Mouse (Mus musculus): ENCODE results near the gene Olfr1122. TPM values are rescaled to one million over a fixed set of nuclear protein-coding genes. Genes with fewer than 3 reads are reported as not detected.
"Not testable (repeated sequence)": the region's sequence is repeated elsewhere in the genome, so short reads cannot be mapped to it uniquely, and the experiment has no call there.

The Olfr1122 gene
- under 1 TPM in 1 of 2 experiments, not detected in 1; 0.11 TPM for total RNA-seq (2021)
- long read RNA-seq, experiment 1, result 0 reads
- long read RNA-seq, experiment 2, result 0 reads

DNA sequence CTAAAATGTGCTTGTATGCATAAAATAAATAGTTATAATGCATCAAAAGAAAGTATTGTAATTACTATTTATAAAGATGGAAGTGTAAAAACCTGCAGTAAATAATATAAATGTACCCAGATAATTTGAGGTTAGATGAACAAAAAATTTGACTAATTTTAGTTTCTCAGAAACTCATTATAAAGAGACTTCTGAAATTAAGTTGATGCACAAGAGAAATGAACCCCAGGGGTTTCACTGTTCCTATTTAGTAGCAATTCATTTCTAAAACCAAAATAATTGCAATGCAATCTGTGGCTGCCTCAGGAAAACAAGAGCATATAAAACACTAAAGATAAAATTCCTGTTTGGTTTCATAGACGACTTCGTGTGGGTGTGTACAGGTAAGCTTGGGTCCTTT, at the start of gene Olfr1122:
Gene Olfr1122, plus strand, starts transcription at position 301 of the 400 bp plus-strand sequence.
- intact Hi-C loops (cut with DNase I), result no loop called here
- no peak for TF ChIP-seq CTCF (IDR thresholded peaks at IDR 0.05)
- DNase-seq (ENCODE audit: extremely low spot score in 1 of 2, low spot score in 2 of 2), result no peak
- H3K27ac ChIP-seq, result no peak within 1 kb of the TSS
- no peak within 1 kb of the TSS for H3K4me3 ChIP-seq

DNA sequence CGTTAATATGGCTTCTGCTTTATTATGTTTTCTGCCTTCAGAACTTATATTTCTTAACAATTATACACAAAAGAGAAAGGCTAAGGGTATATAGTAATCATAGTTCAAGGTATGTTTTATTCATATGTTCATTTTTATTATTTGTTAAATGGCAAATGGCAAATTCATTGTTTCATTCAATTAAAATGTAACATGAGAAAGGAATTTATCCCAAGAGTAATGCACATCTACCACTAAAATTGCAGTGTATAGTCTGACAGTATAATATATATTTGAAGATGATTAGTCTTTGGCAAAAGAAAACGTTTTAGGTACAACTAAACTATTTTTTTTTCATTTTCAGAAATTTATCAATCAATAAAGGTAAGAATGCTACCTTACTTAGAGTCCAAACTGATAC, 31.1 kb upstream of the Olfr1122 start, which contains the start of gene Olfr1120:
Gene Olfr1120, plus strand, starts transcription at position 301 of the 400 bp plus-strand sequence.
- H3K4me3 ChIP-seq, result no peak within 1 kb of the TSS
- intact Hi-C loops (cut with DNase I), result no loop called here
- TF ChIP-seq CTCF (IDR thresholded peaks at IDR 0.05), result no peak
- no peak for DNase-seq (ENCODE audit: extremely low spot score in 1 of 2, low spot score in 2 of 2)
- H3K27ac ChIP-seq, result no peak within 1 kb of the TSS

DNA sequence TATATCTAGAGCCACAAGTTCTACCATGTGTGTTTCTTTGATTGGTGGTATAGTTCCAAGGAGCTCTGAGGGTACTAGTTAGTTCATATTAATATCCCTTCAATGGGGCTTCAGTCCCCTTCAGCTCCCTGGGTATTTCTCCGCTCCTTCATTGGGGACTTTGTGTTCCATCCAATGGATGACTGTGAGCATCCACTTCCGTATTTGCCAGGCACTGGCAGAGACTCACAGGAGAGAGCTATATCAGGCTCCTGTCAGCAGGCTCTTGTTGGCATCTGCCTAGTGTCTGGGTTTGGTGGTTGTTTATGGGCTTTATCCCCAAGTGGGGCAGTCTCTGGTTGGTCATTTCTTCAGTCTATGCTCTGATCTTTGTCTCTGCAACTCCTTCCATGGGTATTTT, 25.5 kb upstream of the Olfr1122 start:
- H3K27ac ChIP-seq; intact Hi-C loops (cut with DNase I); H3K4me3 ChIP-seq; DNase-seq (ENCODE audit: extremely low spot score in 1 of 2, low spot score in 2 of 2): not testable (repeated sequence)

DNA sequence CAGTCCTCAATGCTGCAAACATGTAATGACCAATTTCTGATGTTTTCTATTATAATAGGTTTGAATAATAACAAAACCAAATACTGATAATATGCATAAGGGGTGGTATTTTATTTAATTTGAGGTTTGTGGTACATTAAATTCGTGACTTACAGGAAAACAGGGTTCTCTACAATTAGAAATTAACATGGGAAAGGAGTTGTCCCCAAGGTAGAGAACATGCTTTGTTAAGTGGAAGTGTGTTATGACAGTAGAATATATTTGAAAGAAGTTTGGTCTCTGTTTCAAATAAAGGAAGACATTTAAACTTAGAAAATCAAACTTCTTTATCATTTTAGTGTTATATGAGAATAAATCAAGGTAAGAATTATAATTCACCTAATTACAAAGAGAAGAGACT, 16.1 kb upstream of the Olfr1122 start, which contains the start of gene Olfr1121:
Gene Olfr1121, plus strand, starts transcription at position 301 of the 400 bp plus-strand sequence.
- intact Hi-C loops (cut with DNase I), result no loop called here
- no peak within 1 kb of the TSS for H3K4me3 ChIP-seq
- no peak for DNase-seq (ENCODE audit: extremely low spot score in 1 of 2, low spot score in 2 of 2)
- no peak for TF ChIP-seq CTCF (IDR thresholded peaks at IDR 0.05)
- no peak within 1 kb of the TSS for H3K27ac ChIP-seq

DNA sequence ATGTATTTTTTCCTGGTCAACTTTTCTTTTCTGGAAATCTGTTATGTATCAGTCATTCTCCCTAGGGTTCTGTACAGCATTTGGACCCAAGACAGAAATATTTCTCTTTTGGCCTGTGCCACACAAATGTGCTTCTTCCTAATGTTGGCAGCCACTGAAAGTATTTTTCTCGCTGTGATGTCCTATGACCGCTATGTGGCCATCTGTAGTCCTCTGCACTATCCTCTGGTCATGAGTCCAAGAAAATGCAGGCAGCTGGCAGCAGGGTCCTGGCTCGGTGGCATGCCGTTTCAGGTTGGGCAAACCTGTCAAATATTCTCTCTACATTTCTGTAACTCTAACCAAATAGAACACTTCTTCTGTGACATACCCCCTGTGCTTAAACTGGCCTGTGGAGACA, 13.9 kb upstream of the Olfr1122 start:
- Histone ChIP-seq H3K27ac (no peak overlapping the region), H3K4me3 (no peak overlapping the region)
- DNase-seq (ENCODE audit: extremely low spot score in 1 of 2, low spot score in 2 of 2), result no peak
- no peak for TF ChIP-seq CTCF (IDR thresholded peaks at IDR 0.05)
- intact Hi-C loops (cut with DNase I), result no loop called here

DNA sequence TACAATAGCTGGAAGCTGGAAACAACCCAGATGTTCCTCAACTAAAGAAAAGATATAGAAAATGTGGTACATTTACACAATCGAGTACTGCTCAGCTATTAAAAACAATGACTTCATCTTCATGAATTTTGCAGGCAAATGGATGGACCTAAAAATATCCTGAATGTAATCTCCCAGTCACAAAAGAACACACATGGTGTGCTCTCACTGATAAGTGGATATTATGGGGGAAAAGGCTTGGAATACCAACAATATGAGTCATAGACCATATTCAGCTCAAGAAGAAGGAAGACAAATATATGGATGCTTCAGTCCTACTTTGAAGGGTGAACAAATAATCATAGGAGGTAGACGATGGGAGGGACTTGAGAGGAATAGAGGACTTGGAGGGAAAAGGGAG, 1.7 kb upstream of the Olfr1122 start:
- no peak for DNase-seq (ENCODE audit: extremely low spot score in 1 of 2, low spot score in 2 of 2)
- no peak overlapping the region for H3K4me3 ChIP-seq
- intact Hi-C loops (cut with DNase I), result no loop called here
- no peak overlapping the region for H3K27ac ChIP-seq
- no peak for TF ChIP-seq CTCF (IDR thresholded peaks at IDR 0.05)

DNA sequence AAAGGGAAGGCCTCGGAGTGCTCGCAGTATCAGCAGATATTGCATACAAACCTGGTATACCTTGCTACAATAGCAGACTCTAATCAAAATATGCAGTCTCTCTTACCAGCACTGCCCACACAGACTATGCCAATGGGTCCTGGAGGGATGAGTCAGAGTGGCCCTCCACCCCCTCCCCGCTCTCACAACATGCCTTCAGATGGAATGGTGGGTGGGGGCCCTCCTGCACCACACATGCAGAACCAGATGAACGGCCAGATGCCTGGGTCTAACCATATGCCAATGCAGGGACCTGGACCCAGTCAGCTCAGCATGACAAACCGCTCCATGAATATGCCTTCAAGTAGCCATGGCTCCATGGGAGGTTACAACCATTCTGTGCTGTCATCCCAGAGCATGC, 8.0 kb downstream of the Olfr1122 start:
- DNase-seq (ENCODE audit: extremely low spot score in 1 of 2, low spot score in 2 of 2), result peak in 1 of 2 experiments; percentile 10
- H3K4me3 ChIP-seq, H3K27ac ChIP-seq: not testable (repeated sequence)
- intact Hi-C loops (cut with DNase I), result loop anchor here (10.0 kb wide), 1 partner anchor 381 kb away; the partner anchor contains the start of gene Olfr152

DNA sequence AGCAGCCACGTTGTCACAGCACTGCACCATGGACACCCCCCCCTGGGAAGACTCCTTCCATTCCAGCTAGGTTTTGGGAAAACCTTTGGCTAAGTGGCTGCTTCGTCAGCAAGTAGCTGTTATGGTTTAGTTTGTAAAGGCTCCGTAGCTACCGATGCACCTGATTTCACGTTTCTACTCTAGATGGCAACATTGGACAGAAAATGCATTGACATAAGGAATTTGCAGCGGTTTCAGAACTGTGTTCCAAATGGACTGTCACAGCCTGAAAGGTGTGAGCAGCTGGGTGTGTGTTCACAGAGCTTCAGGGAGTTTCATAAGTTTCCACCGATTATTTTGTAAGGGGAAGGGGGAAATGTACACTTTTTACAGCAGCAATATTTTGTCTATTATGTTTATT, 9.0 kb downstream of the Olfr1122 start:
- H3K4me3 ChIP-seq; DNase-seq (ENCODE audit: extremely low spot score in 1 of 2, low spot score in 2 of 2); H3K27ac ChIP-seq: not testable (repeated sequence)
- peak; percentile 34 for TF ChIP-seq CTCF (IDR thresholded peaks at IDR 0.05)
- intact Hi-C loops (cut with DNase I), result loop anchor here (10.0 kb wide), 1 partner anchor 380 kb away; the partner anchor contains the start of gene Olfr152

DNA sequence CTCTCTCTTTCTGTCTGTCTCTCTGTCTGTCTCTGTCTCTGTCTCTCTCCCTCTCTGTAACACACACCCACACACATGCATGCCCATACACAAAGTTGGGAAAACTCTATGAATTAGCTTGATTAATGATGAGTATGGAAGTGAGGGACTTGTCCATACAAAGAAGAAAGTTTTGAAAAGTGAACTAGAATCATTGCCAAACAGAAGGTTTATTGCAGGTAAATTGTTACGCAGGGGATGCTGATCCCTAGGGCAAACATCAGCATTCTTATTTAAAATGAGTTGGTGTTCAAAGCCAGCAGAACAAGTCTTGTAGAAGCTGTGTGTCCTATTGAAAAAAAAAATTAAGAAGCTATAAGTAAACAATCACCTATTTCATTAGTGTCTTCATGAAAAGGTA, 30.7 kb downstream of the Olfr1122 start, which contains the start of gene Olfr1123:
Gene Olfr1123, plus strand, starts transcription at position 301 of the 400 bp plus-strand sequence.
- intact Hi-C loops (cut with DNase I), result no loop called here
- no peak within 1 kb of the TSS for H3K4me3 ChIP-seq
- H3K27ac ChIP-seq, result no peak within 1 kb of the TSS
- DNase-seq (ENCODE audit: extremely low spot score in 1 of 2, low spot score in 2 of 2), result no peak
- TF ChIP-seq CTCF (IDR thresholded peaks at IDR 0.05), result no peak

DNA sequence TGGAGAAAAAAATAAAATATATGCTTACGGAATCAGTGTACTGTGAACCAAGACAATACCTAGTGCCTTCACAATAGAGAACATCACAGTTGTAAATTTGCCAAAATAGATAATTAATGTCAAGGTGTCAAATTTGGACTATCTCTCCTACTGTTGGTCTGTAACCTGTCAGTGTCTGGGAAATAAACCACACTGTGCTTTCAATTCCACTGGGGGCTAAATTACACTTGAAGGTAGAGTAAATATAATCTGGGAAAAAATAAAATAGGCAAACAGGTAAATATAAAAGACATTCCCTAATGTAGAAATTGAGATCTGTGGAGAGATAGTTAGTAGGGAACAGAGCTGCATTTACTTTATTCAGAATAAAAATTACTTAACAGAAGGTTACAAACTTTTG, 44.3 kb downstream of the Olfr1122 start, which contains the start of gene Olfr1124:
Gene Olfr1124, plus strand, starts transcription at position 301 of the 400 bp plus-strand sequence.
- H3K27ac ChIP-seq, result no peak within 1 kb of the TSS
- TF ChIP-seq CTCF (IDR thresholded peaks at IDR 0.05), result no peak
- intact Hi-C loops (cut with DNase I), result no loop called here
- no peak within 1 kb of the TSS for H3K4me3 ChIP-seq
- no peak for DNase-seq (ENCODE audit: extremely low spot score in 1 of 2, low spot score in 2 of 2)

DNA sequence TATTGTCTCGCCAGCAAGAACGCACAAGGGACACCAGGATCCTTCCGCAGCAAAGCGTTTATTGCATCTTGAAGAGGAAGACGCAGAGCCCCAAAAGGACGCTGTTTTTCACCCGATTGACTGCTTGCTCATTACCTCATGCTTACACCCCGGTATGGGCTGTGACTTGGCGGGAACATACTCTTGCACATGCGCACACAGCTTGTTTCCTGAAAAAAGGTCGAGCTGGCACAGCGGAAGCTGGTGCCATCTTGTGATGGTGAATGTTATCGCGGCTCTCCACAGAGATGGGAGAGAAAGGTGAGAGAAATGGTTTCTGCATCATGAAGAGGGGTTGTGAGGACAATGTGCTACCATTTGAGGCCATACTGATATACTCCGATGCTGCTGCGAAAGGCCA, 52.1 kb downstream of the Olfr1122 start:
- intact Hi-C loops (cut with DNase I), result no loop called here
- TF ChIP-seq CTCF (IDR thresholded peaks at IDR 0.05), result no peak
- DNase-seq (ENCODE audit: extremely low spot score in 1 of 2, low spot score in 2 of 2), result no peak
- Histone ChIP-seq H3K27ac (no peak overlapping the region), H3K4me3 (no peak overlapping the region)

Other genes starting within 250 kb of the Olfr1122 start
- not detected for gene Olfr1110, start 245.5 kb upstream of the Olfr1122 start, total RNA-seq (2021)
- not detected for gene Olfr1111, start 233.2 kb upstream of the Olfr1122 start, total RNA-seq (2021)
- gene Olfr1112, start 198.1 kb upstream of the Olfr1122 start, total RNA-seq (2021), result not detected
- gene Olfr1113, start 176.9 kb upstream of the Olfr1122 start, total RNA-seq (2021), result not detected
- gene Olfr1115, start 137.8 kb upstream of the Olfr1122 start, total RNA-seq (2021), result not detected
- not detected for gene Olfr1116, start 118.3 kb upstream of the Olfr1122 start, total RNA-seq (2021)
- not detected for gene Olfr1118, start 78.3 kb upstream of the Olfr1122 start, total RNA-seq (2021)
- gene Olfr1120, start 31.0 kb upstream of the Olfr1122 start, total RNA-seq (2021), result not detected
- gene Olfr1121, start 16.0 kb upstream of the Olfr1122 start, total RNA-seq (2021), result not detected
- gene Olfr1123, start 30.8 kb downstream of the Olfr1122 start, total RNA-seq (2021), result not detected
- gene Olfr1124, start 44.4 kb downstream of the Olfr1122 start, total RNA-seq (2021), result not detected
- gene Olfr1126, start 68.1 kb downstream of the Olfr1122 start, total RNA-seq (2021), result not detected
- not detected for gene Pramel7, start 111.2 kb downstream of the Olfr1122 start, total RNA-seq (2021)
- gene Pramel6, start 120.7 kb downstream of the Olfr1122 start, total RNA-seq (2021), result not detected
- gene Olfr153, start 145.9 kb downstream of the Olfr1122 start, total RNA-seq (2021), result under 1 TPM in 1 of 2 experiments, not detected in 1; 0.37 TPM
- gene Olfr1128, start 159.7 kb downstream of the Olfr1122 start, total RNA-seq (2021), result not detected
- not detected for gene Olfr1129, start 188.1 kb downstream of the Olfr1122 start, total RNA-seq (2021)
- gene Olfr1130, start 220.4 kb downstream of the Olfr1122 start, total RNA-seq (2021), result not detected
- gene Olfr1131, start 241.3 kb downstream of the Olfr1122 start, total RNA-seq (2021), result not detected